Mouse (Mus musculus) 3T3-L1 (cell line): Measurements from ENCODE around the gene Mast3.

Experiments
- DNase-seq: peaks from one replicate; pipeline ENCODE4 v3.0.0-alpha.2; 2015; ENCODE audit warnings: low read depth, low spot score

The Mast3 gene

GRCm38 (mm10) chr8:70803761-70804480, 933 bp downstream of the Mast3 start:
- DNase-seq: no peak

- DNase-seq: no peak
These were observed 1.9 kb downstream of the Mast3 start for GRCm38 (mm10) chr8:70802786-70803510.

- DNase-seq: no peak
These were observed 3.0 kb downstream of the Mast3 start for GRCm38 (mm10) chr8:70801830-70802229.

GRCm38 (mm10) chr8:70801156-70801555, 3.7 kb downstream of the Mast3 start:
- DNase-seq: no peak

- no peak for DNase-seq
These were observed 4.2 kb downstream of the Mast3 start for GRCm38 (mm10) chr8:70800648-70801047.

- DNase-seq: no peak
These were observed 6.6 kb downstream of the Mast3 start for GRCm38 (mm10) chr8:70798281-70798680.

GRCm38 (mm10) chr8:70797081-70798070, 7.5 kb downstream of the Mast3 start:
- peak; percentile 100 for DNase-seq

- DNase-seq: no peak
These were observed 8.3 kb downstream of the Mast3 start for GRCm38 (mm10) chr8:70796403-70797080.

- no peak for DNase-seq
These were observed 9.5 kb downstream of the Mast3 start for GRCm38 (mm10) chr8:70795370-70795769.

- DNase-seq: no peak
These were observed 10.6 kb downstream of the Mast3 start for GRCm38 (mm10) chr8:70794215-70794614.

GRCm38 (mm10) chr8:70792700-70793099, 12.2 kb downstream of the Mast3 start:
- no peak for DNase-seq

GRCm38 (mm10) chr8:70791975-70792691, 12.7 kb downstream of the Mast3 start:
- peak; percentile 99 for DNase-seq

GRCm38 (mm10) chr8:70791294-70791701, 13.6 kb downstream of the Mast3 start:
- peak; percentile 84 for DNase-seq

- DNase-seq: no peak
These were observed 14.0 kb downstream of the Mast3 start for GRCm38 (mm10) chr8:70790846-70791245.

GRCm38 (mm10) chr8:70789046-70789445, 15.8 kb downstream of the Mast3 start:
- no peak for DNase-seq

- no peak for DNase-seq
These were observed 16.8 kb downstream of the Mast3 start for GRCm38 (mm10) chr8:70787941-70788667.

- no peak for DNase-seq
These were observed 17.8 kb downstream of the Mast3 start for GRCm38 (mm10) chr8:70787051-70787445.

GRCm38 (mm10) chr8:70786291-70787050, 18.4 kb downstream of the Mast3 start:
- no peak for DNase-seq

- DNase-seq: no peak
These were observed 24.8 kb downstream of the Mast3 start for GRCm38 (mm10) chr8:70780093-70780492.
